8 mouse cellular contexts compared by ENCODE assay signal in genomic region chr5:43232480-43233315, GRCm38 (mm10). TPM values are rescaled to one million over a fixed set of nuclear protein-coding genes. Genes with fewer than 3 reads are reported as not detected.
DNase-seq lines count a peak whose midpoint lies in the region; ATAC-seq and TF ChIP-seq lines count a peak whose summit lies in the region.

Cpeb2 (plus strand) TSS chr5:43233170.

- DNase-seq in B cell, adult 2 months = peak; percentile 89 to 90
- DNase-seq in fat pad, adult 2 months (ENCODE audit: extremely low read depth, low read depth, low spot score) = peak; percentile 39
- DNase-seq in kidney, postnatal 10 days = peak; percentile 97
- DNase-seq in natural killer cell, adult 2 months (ENCODE audit: low spot score in 2 of 2) = peak; percentile 83 to 88

- TF ChIP-seq POLR2A in bone marrow macrophage, adult 2 months (IDR thresholded peaks at IDR 0.05; ENCODE audit: borderline replicate concordance, low read depth, low read length) = no peak; the same call in 1 of the 2 replicates

- no peaks in the 10 kb centered on the region for H3K9me3 ChIP-seq in heart, embryonic 13.5 days
- no peaks in the 10 kb centered on the region for H3K9me3 ChIP-seq in liver, embryonic 12.5 days (replicated peaks)
- no peaks in the 10 kb centered on the region for H3K9me3 ChIP-seq in stomach, embryonic 15.5 days

- H3K4me1 ChIP-seq in bone marrow macrophage, adult 2 months (ENCODE audit: control insufficient read depth, insufficient read depth, low read length) = peaks cover 12% of the 10 kb centered on the region
- peaks cover 9% of the 10 kb centered on the region for H3K4me1 ChIP-seq in heart, embryonic 13.5 days
- peaks cover 23% of the 10 kb centered on the region for H3K4me1 ChIP-seq in liver, embryonic 12.5 days
- H3K4me1 ChIP-seq in stomach, embryonic 15.5 days = no peaks in the 10 kb centered on the region

- peak within 1 kb of the TSS; percentile 99 for H3K27ac ChIP-seq in bone marrow macrophage, adult 2 months (ENCODE audit: insufficient read depth, low read depth, low read length)
- H3K27ac ChIP-seq in heart, embryonic 13.5 days (replicated peaks) = peak within 1 kb of the TSS; percentile 99
- H3K27ac ChIP-seq in liver, embryonic 12.5 days = peak within 1 kb of the TSS; percentile 96
- peak within 1 kb of the TSS; percentile 99 for H3K27ac ChIP-seq in stomach, embryonic 15.5 days

- peak within 1 kb of the TSS; percentile 84 for H3K4me2 ChIP-seq in heart, embryonic 13.5 days
- H3K4me2 ChIP-seq in liver, embryonic 12.5 days = peak within 1 kb of the TSS; percentile 95
- H3K4me2 ChIP-seq in stomach, embryonic 15.5 days = peak within 1 kb of the TSS; percentile 92

- no peaks in the 10 kb centered on the region for H3K36me3 ChIP-seq in heart, embryonic 13.5 days
- no peaks in the 10 kb centered on the region for H3K36me3 ChIP-seq in liver, embryonic 12.5 days
- no peaks in the 10 kb centered on the region for H3K36me3 ChIP-seq in stomach, embryonic 15.5 days

- H3K4me3 ChIP-seq in bone marrow macrophage, adult 2 months (ENCODE audit: insufficient read depth, low read length) = peak within 1 kb of the TSS; percentile 92
- peak within 1 kb of the TSS; percentile 87 for H3K4me3 ChIP-seq in heart, embryonic 13.5 days
- peak within 1 kb of the TSS; percentile 79 for H3K4me3 ChIP-seq in liver, embryonic 12.5 days
- peak within 1 kb of the TSS; percentile 88 for H3K4me3 ChIP-seq in stomach, embryonic 15.5 days (replicated peaks)

- H3K9ac ChIP-seq in heart, embryonic 13.5 days = peak within 1 kb of the TSS; percentile 98
- peak within 1 kb of the TSS; percentile 88 for H3K9ac ChIP-seq in liver, embryonic 12.5 days
- H3K9ac ChIP-seq in stomach, embryonic 15.5 days = peak within 1 kb of the TSS; percentile 92

- under 1% methylated on average over 86 of the region's 89 CpGs for WGBS in heart, embryonic 13.5 days
- under 1% methylated on average over 86 of the region's 89 CpGs for WGBS in liver, embryonic 12.5 days (ENCODE audit: insufficient replicate concordance)
- under 1% methylated on average over 89 of the region's 89 CpGs for WGBS in stomach, embryonic 15.5 days

- TF ChIP-seq CTCF in bone marrow macrophage, adult 2 months (IDR thresholded peaks at IDR 0.05; ENCODE audit: low read depth, low read length) = no peak

- H3K27me3 ChIP-seq in heart, embryonic 13.5 days (replicated peaks) = no peaks in the 10 kb centered on the region
- H3K27me3 ChIP-seq in liver, embryonic 12.5 days (replicated peaks) = peaks cover 56% of the 10 kb centered on the region
- no peaks in the 10 kb centered on the region for H3K27me3 ChIP-seq in stomach, embryonic 15.5 days (replicated peaks)

- ATAC-seq in heart, embryonic 13.5 days (ENCODE audit: extremely low read depth, insufficient number of reproducible peaks, low FRiP score, low TSS enrichment) = peak; percentile 92
- ATAC-seq in liver, embryonic 12.5 days = peak; percentile 82
- ATAC-seq in stomach, embryonic 15.5 days (ENCODE audit: insufficient read depth, low FRiP score, low read depth) = peak; percentile 89

RNA-seq across cellular contexts. Expression of gene Cpeb2, which starts in this region (rescaled TPM):
- polyA plus RNA-seq in bone marrow macrophage, adult 2 months (2012; ENCODE audit: insufficient read depth, insufficient read length, missing spikeins) = 18.0 and 24.0 TPM in 2 replicates
- polyA plus RNA-seq in heart, embryonic 13.5 days (2015; fragmentation: Nextera tagmentation; extraction: Ambion mirVana) = 3.8 and 4.7 TPM in 2 replicates
- 0.72 and 0.91 TPM in 2 replicates for polyA plus RNA-seq in liver, embryonic 12.5 days (2016; fragmentation: Nextera tagmentation; extraction: Ambion mirVana)
- polyA plus RNA-seq in stomach, embryonic 15.5 days (2015; fragmentation: Nextera tagmentation; extraction: Ambion mirVana) = 2.7 and 3.0 TPM in 2 replicates

Comparison
In these comparisons a context has a peak if more than half of its experiments do, and no peak if none do; other contexts are left out.
1. Peak in every context shown above with its lines: DNase-seq, ATAC-seq, H3K4me3 ChIP-seq and H3K27ac ChIP-seq.
2. Peak in ATAC-seq, H3K4me3 ChIP-seq, H3K27ac ChIP-seq, H3K9ac ChIP-seq and H3K4me2 ChIP-seq in liver, embryonic 12.5 days; RNA of the gene not detected or under 1 TPM.
3. DNase-seq: peak in every context shown above with its lines; median percentile 97 in kidney, postnatal 10 days; 90 in B cell, adult 2 months; 86 in natural killer cell, adult 2 months; 39 in fat pad, adult 2 months.